Mouse (Mus musculus): ENCODE measurements around the gene Gm49673.
"Not testable (repeated sequence)": the region's sequence is repeated elsewhere in the genome, so short reads cannot be mapped to it uniquely, and the experiment has no call there.

DNA sequence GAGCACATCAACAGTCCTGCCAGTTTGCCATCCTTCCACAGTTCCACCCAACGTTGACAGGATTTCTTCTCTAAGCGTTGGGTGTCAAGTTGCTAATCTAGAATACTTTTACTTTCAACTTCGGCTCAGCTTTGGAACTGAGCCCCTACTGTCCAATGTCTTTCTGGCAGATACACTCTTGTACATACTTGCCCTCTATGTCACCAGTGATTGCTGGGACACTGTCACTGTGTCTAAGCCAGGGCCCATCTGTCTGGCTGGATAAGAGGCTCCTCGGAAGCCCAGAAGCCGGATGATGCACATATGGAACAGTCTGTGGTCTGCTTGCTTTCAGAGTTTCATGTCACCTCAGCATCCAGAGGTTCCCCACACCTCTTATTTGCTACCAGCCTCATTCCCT lies 51.4 kb downstream of the Gm49673 start:
- not testable (repeated sequence) for TF ChIP-seq CTCF, POLR2A (IDR thresholded peaks at IDR 0.05; ENCODE audit: insufficient read depth, low read depth, low read length)

Measured in olfactory bulb, adult 2 months (tissue).